Mouse (Mus musculus): Measurements from ENCODE around the gene Scd1. TPM values are rescaled to one million over a fixed set of nuclear protein-coding genes. Genes with fewer than 3 reads are reported as not detected.
A peak's percentile ranks its signal among the peaks of the same experiment; 100 is the strongest.

Scd1 gene
- total RNA-seq, 2 experiments from 2014 or later, result 16.2 to 171 TPM

GRCm38 (mm10) chr19:44365733-44366132, 41.9 kb downstream of the Scd1 start:
- no peak for DNase-seq

GRCm38 (mm10) chr19:44364029-44364428, 43.6 kb downstream of the Scd1 start:
- no peak for DNase-seq

DNA sequence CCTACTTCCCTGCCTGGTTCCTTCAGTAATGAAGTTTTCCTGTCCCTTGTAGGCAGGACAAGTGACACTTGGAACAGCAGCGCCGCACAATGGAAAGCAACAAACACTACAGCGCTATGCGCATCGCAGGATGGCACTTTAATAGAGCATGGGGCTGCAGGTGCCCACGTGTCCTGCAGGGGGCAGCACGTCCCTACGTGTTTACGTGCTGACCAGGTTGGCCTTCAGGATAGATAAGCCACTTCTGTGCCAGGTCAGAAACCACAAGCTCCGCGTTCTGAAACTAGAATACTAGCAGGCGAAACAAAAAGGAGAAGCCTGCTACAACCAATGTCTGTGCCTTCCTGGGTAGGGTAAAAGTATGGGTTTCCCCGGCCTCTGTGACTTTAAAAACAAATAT, 44.1 kb downstream of the Scd1 start:
- DNase-seq, result peak; percentile 28

DNA sequence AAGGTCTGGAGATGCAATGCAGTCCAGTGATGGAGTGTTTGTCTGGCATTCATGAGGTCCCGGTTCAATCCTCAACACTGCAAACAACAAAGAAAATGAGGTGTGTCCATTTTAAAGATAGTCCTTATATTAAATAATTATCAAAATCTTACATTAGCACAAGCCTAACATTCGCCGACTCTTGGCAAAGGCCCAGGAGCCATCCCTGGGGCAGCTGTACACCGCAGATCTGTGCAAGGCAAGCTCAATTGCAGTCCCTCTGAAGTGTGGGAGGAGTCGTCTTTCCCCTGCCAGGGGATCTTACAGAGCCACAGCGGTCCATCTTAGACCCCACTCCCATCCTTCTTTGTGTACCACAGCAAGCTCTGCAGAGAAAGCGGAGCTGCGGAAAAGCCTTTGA, 49.0 kb downstream of the Scd1 start:
- DNase-seq, result no peak

- DNase-seq, result no peak
These were observed 55.9 kb downstream of the Scd1 start for GRCm38 (mm10) chr19:44351756-44352155.

DNA sequence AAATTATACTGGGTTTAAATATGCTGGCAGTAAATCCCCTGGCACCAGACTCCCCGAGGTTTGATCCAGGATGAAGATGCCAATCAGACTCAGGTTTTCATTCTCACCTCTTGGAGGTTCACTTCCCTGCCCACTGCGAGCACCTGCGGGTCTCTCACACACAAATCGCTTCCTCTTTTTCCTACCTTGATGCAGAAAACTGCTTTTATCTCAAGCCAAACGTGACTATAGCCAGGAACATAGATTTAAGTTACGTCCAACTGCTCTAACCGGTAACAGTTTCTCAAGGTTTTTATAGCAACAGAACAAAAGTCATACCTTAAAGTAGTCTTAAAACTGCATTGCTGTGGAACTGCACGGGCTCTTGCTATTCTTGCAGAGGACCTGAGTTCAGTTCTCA, 58.0 kb downstream of the Scd1 start:
- no peak for DNase-seq

Other genes with a start within 250 kb of the Scd1 start
- gene Pkd2l1, start 215.4 kb downstream of the Scd1 start, total RNA-seq (2021), result not detected
- gene Scd3, start 204.6 kb downstream of the Scd1 start, total RNA-seq (2021), result not detected
- 10 to 100 TPM; 11.8 to 12.5 TPM for gene Scd2, start 114.2 kb downstream of the Scd1 start, total RNA-seq (2021)
- under 1 TPM; 0.15 to 0.16 TPM for gene Scd4, start 74.8 kb downstream of the Scd1 start, total RNA-seq (2021)
- gene Wnt8b, start 85.6 kb upstream of the Scd1 start, total RNA-seq (2021), result not detected
- gene Sec31b, start 138.0 kb upstream of the Scd1 start, total RNA-seq (2021), result 10 to 100 TPM; 15.5 to 17.5 TPM
- gene Gm20538, start 145.0 kb upstream of the Scd1 start, total RNA-seq (2021), result not detected
- gene Ndufb8, start 147.6 kb upstream of the Scd1 start, total RNA-seq (2021), result 1,000 to 10,000 TPM; 1,010 to 1,034 TPM
- gene Hif1an, start 155.0 kb upstream of the Scd1 start, total RNA-seq (2021), result 10 to 100 TPM; 86.7 to 94.7 TPM

Measured in gastrocnemius, postnatal 25 days (tissue).